Mouse (Mus musculus) forebrain, embryonic 16.5 days (tissue): Measurements from ENCODE around the gene Adamts3. TPM values are rescaled to one million over a fixed set of nuclear protein-coding genes. Genes with fewer than 3 reads are reported as not detected.

ENCODE experiments used
- ATAC-seq: fragments of 200-750 bp; cut with Nextera tagmentation; 2 replicates; pipeline ENCODE4 v1.8.0; 2017; ENCODE audit warnings: mild to moderate bottlenecking, moderate library complexity
- H3K27ac ChIP-seq: fragments of 300-500 bp; sonication (generic); 2 replicates; pipeline ENCODE4 v1.5.1; 2014; ENCODE audit warnings: low read length, control low read depth
- H3K27me3 ChIP-seq: fragments of 300-500 bp; sonication (generic); replicated peaks from 2 replicates; pipeline ENCODE4 v1.6.1; 2014; ENCODE audit warnings: low read length; ENCODE audit not compliant: control insufficient read depth, insufficient read depth
- H3K36me3 ChIP-seq: fragments of 300-500 bp; sonication (generic); 2 replicates; pipeline ENCODE4 v1.6.1; 2014; ENCODE audit not compliant: control insufficient read depth, insufficient read depth
- H3K4me1 ChIP-seq: fragments of 300-500 bp; sonication (generic); replicated peaks from 2 replicates; pipeline ENCODE4 v1.6.1; 2014; ENCODE audit warnings: low read length; ENCODE audit not compliant: control insufficient read depth, insufficient read depth
- H3K4me2 ChIP-seq: fragments of 300-500 bp; sonication (generic); 2 replicates; pipeline ENCODE4 v1.6.1; 2014; ENCODE audit warnings: mild to moderate bottlenecking, low read length, control low read depth
- H3K4me3 ChIP-seq: fragments of 300-500 bp; sonication (generic); replicated peaks from 2 replicates; pipeline ENCODE4 v1.5.1; 2014; ENCODE audit warnings: mild to moderate bottlenecking, low read length, control low read depth
- H3K9ac ChIP-seq: fragments of 300-500 bp; sonication (generic); replicated peaks from 2 replicates; pipeline ENCODE4 v1.6.1; 2014; ENCODE audit warnings: low read depth, low read length, control low read depth
- H3K9me3 ChIP-seq: fragments of 300-500 bp; sonication (generic); 2 replicates; pipeline ENCODE4 v1.6.1; 2016; ENCODE audit warnings: low read length; ENCODE audit not compliant: control insufficient read depth
- WGBS: fragments of 180-500 bp; shearing (Covaris S2); extraction: QIAGEN DNeasy Blood & Tissue Kit; methylation state at CpG from one replicate; pipeline ENCODE4 v1.1.7; 2014; 5-methylcytosine and 5-hydroxymethylcytosine counted together
- polyA plus RNA-seq: library from polyadenylated mRNA; unstranded; fragments of >200 nt; fragmentation: Nextera tagmentation; extraction: Ambion mirVana; gene quantifications from 2 replicates; pipeline ENCODE4 v1.2.1, GENCODE M21; 2015

Adamts3 gene
- polyA plus RNA-seq, 1 experiment from 2014 or later = 14.3 TPM

GRCm38 (mm10) chr5:89844354-89844753, 38.8 kb downstream of the Adamts3 start:
- peaks cover 12% of the 10 kb centered on the region for H3K4me1 ChIP-seq
- no peak overlapping the region for H3K4me3 ChIP-seq
- 0 out of 2 replicates have a peak overlapping the region, but pooled peaks have one; percentile 37 for H3K27ac ChIP-seq
- 33% methylated on average over 5 of the region's 5 CpGs for WGBS
- H3K27me3 ChIP-seq = no peaks in the 10 kb centered on the region
- H3K4me2 ChIP-seq = no peak overlapping the region
- peak; percentile 91 for ATAC-seq
- no peak overlapping the region for H3K9ac ChIP-seq
- H3K36me3 ChIP-seq = no peaks in the 10 kb centered on the region
- no peaks in the 10 kb centered on the region for H3K9me3 ChIP-seq

GRCm38 (mm10) chr5:89843478-89843877, 39.7 kb downstream of the Adamts3 start:
- Histone ChIP-seq H3K4me2 (no peak overlapping the region), H3K27ac (no peak overlapping the region), H3K4me3 (no peak overlapping the region), H3K9me3 (no peaks in the 10 kb centered on the region), H3K27me3 (no peaks in the 10 kb centered on the region), H3K36me3 (no peaks in the 10 kb centered on the region), H3K4me1 (peaks cover 12% of the 10 kb centered on the region), H3K9ac (no peak overlapping the region)
- 95% methylated on average over 7 of the region's 7 CpGs for WGBS
- no peak for ATAC-seq

GRCm38 (mm10) chr5:89839627-89840026, 43.5 kb downstream of the Adamts3 start:
- WGBS = 81% methylated on average over 4 of the region's 4 CpGs
- Histone ChIP-seq H3K4me3 (no peak overlapping the region), H3K36me3 (no peaks in the 10 kb centered on the region), H3K4me1 (peaks cover 5% of the 10 kb centered on the region), H3K4me2 (no peak overlapping the region), H3K9ac (no peak overlapping the region), H3K27me3 (no peaks in the 10 kb centered on the region), H3K27ac (no peak overlapping the region), H3K9me3 (no peaks in the 10 kb centered on the region)
- ATAC-seq = no peak

- Histone ChIP-seq H3K4me1 (no peaks in the 10 kb centered on the region; the same call in 1 of the 2 replicates), H3K9me3 (no peaks in the 10 kb centered on the region), H3K4me3 (no peak overlapping the region), H3K4me2 (no peak overlapping the region), H3K36me3 (no peaks in the 10 kb centered on the region), H3K27ac (no peak overlapping the region), H3K9ac (no peak overlapping the region), H3K27me3 (no peaks in the 10 kb centered on the region)
- 94% methylated on average over 1 of the region's 1 CpGs for WGBS
- ATAC-seq = no peak
These were observed 62.0 kb downstream of the Adamts3 start for GRCm38 (mm10) chr5:89821175-89821574.

GRCm38 (mm10) chr5:89819531-89819930, 63.6 kb downstream of the Adamts3 start:
- H3K4me2 ChIP-seq = no peak overlapping the region
- H3K27me3 ChIP-seq = no peaks in the 10 kb centered on the region
- 0 out of 2 replicates have a peak, but pooled peaks cover 2% of the 10 kb centered on the region for H3K4me1 ChIP-seq
- no peak overlapping the region for H3K9ac ChIP-seq
- ATAC-seq = no peak
- H3K27ac ChIP-seq = no peak overlapping the region
- no peaks in the 10 kb centered on the region for H3K36me3 ChIP-seq
- H3K4me3 ChIP-seq = no peak overlapping the region
- H3K9me3 ChIP-seq = no peaks in the 10 kb centered on the region
- WGBS = 29% methylated on average over 3 of the region's 3 CpGs

- 77% methylated on average over 6 of the region's 6 CpGs for WGBS
These were observed 66.5 kb downstream of the Adamts3 start for GRCm38 (mm10) chr5:89816610-89817009.

GRCm38 (mm10) chr5:89814552-89814951, 68.6 kb downstream of the Adamts3 start:
- Histone ChIP-seq H3K27ac (no peak overlapping the region), H3K36me3 (no peaks in the 10 kb centered on the region), H3K27me3 (no peaks in the 10 kb centered on the region), H3K4me1 (0 out of 2 replicates have a peak, but pooled peaks cover 4% of the 10 kb centered on the region), H3K4me3 (no peak overlapping the region), H3K9me3 (no peaks in the 10 kb centered on the region), H3K4me2 (no peak overlapping the region), H3K9ac (no peak overlapping the region)
- 52% methylated on average over 3 of the region's 3 CpGs for WGBS
- peak; percentile 93 for ATAC-seq

More at GRCm38 (mm10) chr5:89816610-89817009, 66.5 kb downstream of the Adamts3 start:
- Histone ChIP-seq H3K9me3 (no peaks in the 10 kb centered on the region), H3K9ac (no peak overlapping the region), H3K4me2 (no peak overlapping the region), H3K36me3 (no peaks in the 10 kb centered on the region), H3K4me3 (no peak overlapping the region), H3K4me1 (0 out of 2 replicates have a peak, but pooled peaks cover 4% of the 10 kb centered on the region), H3K27ac (no peak overlapping the region), H3K27me3 (no peaks in the 10 kb centered on the region)
- no peak for ATAC-seq

- H3K4me1 ChIP-seq = no peaks in the 10 kb centered on the region
- 69% methylated on average over 5 of the region's 5 CpGs for WGBS
- ATAC-seq = peak; percentile 54; the same call in 1 of the 2 replicates
- no peak overlapping the region for H3K4me3 ChIP-seq
- no peaks in the 10 kb centered on the region for H3K27me3 ChIP-seq
- H3K9ac ChIP-seq = no peak overlapping the region
- H3K9me3 ChIP-seq = no peaks in the 10 kb centered on the region
- no peak overlapping the region for H3K27ac ChIP-seq
- no peak overlapping the region for H3K4me2 ChIP-seq
- H3K36me3 ChIP-seq = no peaks in the 10 kb centered on the region
These were observed 82.8 kb downstream of the Adamts3 start for GRCm38 (mm10) chr5:89800181-89800816.

GRCm38 (mm10) chr5:89793706-89794105, 89.4 kb downstream of the Adamts3 start:
- H3K4me2 ChIP-seq = no peak overlapping the region
- H3K4me1 ChIP-seq = no peaks in the 10 kb centered on the region
- H3K36me3 ChIP-seq = no peaks in the 10 kb centered on the region
- no peaks in the 10 kb centered on the region for H3K27me3 ChIP-seq
- H3K4me3 ChIP-seq = no peak overlapping the region
- ATAC-seq = no peak
- 94% methylated on average over 3 of the region's 3 CpGs for WGBS
- no peaks in the 10 kb centered on the region for H3K9me3 ChIP-seq
- H3K9ac ChIP-seq = no peak overlapping the region
- no peak overlapping the region for H3K27ac ChIP-seq
